Mouse (Mus musculus) right cerebral cortex, adult 18-20 months (tissue): ENCODE results near the gene Syn1.

ENCODE experiments used
- DNase-seq: peaks from one replicate; pipeline ENCODE4 v3.0.0; 2022; ENCODE audit warnings: mixed read lengths

The Syn1 gene

DNA sequence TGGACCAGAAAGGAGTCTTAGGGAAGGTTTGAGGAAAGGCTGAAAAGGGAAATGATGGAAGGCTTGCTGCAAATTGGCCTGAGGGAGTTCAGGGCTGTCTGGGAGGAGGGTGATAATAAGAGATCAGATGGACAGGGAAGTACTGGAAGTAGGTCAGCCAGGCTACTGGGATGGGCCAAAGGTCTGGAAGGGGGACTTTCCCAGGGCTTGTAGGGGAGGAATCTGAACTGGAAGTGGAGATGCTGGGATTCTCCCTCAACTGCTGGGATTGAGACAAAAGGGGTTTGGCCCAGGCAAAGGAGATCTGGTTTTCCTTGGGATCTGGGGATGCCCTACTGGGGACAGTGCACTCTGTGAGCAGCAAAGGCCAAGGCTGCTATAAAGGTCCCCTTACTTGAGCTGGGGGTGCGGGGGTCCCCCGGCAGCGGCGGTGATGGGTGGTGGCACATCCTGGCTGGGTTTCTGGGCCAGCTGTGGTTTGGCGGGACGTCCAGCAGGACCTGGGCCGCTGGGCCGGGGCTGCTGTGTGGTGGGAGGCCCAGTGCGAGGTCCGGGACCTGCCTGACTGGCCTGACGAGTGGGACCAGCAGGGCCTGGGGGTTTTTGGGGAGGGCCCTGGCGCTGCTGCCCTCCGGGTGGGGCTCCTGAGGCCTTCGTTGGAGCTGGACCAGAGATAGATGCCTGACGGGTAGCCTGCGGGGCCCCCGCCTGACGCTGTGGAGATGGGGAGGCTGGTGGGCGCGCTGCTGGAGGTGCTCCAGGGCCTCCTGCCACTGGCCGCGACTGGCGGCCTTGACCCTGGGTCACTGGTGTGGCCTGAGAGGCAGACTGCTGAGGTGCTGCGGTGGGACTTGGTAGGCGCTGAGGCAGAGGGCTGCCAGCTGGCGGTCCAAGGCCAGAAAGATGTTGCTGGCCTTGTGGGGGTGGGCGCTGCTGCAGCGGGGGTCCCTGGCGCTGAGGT, 58.4 kb downstream of the Syn1 start:
- DNase-seq, result no peak

DNA sequence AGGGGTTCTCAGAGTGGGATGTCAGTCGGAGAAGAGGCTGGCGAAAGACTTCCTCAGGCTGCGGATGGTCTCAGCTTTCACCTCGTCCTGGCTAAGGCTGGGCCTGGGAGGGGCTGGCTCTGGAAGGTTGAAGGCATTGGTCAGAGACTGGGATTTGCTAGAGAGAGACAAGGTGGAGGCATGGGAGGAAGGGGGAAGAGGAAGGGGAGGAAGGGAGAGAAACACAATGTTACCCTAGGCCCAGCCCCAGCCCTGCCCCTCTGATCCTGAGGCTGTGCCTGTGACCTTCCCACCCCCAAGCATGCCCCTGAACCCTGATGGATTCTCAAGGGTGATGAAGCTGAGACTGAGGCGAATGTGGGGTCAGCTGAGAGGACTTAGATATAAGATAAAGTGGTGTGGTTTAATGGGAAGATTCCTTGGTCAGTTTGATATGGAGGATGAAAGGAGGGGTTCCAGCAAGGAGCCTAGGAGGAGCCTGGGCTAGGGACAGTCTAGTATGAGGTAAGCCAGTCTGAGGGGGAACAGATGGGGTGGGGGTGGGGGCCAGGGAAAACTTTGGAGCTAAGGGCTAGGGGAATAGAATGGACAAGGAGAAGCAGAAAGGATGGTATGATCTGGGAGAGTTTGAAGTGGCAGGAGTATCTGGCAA, 59.2 kb downstream of the Syn1 start:
- DNase-seq, result no peak

DNA sequence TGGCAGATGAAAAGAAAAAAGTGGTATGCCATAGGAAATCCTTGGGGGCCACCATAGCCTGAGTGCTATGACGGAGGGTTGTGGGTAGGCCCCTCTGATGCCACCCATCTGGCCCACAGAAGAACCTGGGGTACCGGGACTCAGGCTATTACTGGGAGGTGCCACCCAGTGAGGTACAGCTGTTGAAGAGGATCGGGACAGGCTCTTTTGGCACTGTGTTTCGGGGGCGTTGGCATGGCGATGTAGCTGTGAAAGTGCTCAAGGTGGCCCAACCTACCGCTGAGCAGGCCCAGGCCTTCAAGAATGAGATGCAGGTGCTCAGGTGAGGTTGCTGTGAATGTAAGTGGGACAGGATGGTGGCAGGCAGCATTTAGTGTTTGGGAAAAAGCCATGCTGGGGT, 67.0 kb downstream of the Syn1 start:
- DNase-seq, result no peak

DNA sequence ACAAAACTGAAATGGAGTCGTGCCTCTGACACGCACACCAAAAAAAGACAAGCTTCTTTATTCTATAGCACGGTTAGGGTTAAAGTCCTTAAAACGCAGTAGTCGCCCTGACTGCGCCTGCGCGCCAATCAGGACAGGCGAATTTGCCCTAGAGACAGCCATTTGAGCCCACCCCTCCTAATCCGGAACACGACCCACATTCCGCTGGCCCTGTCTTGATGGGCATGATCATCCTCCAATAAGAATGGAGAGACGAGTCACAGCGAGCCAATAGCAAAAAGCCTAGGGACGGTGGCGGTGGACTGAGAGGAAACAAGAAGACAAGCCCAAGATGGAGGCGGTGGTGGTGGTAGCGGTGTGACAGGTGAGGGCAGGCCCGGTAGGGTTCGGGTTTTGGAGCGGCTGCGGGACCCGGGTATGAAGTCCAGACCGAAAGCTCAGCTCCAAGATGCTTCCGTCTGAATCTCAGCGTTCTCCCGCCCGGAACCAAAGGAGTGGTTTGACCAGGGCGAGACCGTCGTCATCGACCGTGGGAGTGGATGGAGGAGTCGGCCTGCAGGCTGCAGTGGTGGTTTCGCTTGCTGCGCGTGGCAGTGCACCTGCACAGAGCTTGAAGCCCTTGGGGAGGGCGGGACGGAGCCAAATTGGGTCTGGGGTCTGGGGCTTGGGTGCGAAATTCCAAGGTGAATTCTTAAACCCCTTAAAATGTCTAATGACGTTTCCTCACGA, 72.4 kb downstream of the Syn1 start:
- DNase-seq, result peak; percentile 95

DNA sequence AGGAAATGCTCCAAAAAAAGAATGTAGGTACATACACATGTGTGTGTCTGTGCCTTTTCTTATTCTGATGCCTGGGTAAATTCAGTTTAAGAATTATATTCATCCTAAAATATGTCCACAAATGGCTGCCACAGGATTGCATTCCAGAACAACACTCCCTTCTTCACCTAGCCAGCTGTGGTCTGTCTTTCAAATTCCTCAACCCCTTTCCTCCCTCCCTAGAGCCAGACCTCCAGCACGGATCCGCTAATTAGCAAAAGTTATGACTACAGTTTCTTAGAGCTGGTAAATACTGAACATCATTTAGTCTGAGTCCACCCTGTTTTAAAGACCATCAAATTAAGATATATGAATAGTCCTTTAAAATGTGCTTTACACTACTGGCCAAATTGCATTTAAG, 73.0 kb downstream of the Syn1 start:
- no peak for DNase-seq

DNA sequence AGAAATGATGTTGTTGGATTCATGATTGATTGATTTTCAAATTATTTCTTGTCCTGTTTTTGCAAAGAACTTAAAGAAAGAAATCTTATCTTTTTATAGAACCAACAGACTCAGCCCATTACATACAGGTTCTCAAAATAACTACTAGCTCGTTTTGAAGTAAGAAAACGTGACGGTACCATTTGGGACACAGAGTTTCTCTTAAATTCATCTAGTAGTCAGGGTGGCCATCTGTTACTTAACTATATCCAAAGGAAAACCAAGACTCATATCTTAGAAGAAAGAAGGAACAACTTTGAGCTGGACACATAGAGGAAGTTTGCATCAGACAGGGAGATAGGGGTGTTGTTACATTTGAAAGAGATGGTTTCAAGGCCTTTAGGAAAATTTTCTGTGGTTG, 73.6 kb downstream of the Syn1 start:
- no peak for DNase-seq

DNA sequence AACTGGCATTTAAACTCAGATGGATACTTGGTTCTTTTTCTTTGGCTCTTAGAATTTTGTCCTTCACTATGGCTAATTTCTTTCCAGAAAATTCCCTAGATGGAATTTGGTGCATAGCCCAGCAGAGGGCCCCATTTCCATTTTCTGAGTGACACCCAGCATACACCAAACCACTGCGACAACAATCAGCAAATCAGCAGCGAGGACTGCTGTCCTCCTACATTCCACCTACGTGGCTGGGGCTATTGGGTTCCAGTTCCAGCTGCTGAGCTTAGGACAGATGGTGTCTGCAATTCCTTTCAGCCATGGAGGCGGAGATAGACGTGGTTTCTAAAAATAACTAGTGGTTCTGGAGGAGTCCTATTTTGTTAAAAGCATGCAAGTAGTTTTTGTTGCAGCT, 91.9 kb downstream of the Syn1 start:
- peak; percentile 83 for DNase-seq

DNA sequence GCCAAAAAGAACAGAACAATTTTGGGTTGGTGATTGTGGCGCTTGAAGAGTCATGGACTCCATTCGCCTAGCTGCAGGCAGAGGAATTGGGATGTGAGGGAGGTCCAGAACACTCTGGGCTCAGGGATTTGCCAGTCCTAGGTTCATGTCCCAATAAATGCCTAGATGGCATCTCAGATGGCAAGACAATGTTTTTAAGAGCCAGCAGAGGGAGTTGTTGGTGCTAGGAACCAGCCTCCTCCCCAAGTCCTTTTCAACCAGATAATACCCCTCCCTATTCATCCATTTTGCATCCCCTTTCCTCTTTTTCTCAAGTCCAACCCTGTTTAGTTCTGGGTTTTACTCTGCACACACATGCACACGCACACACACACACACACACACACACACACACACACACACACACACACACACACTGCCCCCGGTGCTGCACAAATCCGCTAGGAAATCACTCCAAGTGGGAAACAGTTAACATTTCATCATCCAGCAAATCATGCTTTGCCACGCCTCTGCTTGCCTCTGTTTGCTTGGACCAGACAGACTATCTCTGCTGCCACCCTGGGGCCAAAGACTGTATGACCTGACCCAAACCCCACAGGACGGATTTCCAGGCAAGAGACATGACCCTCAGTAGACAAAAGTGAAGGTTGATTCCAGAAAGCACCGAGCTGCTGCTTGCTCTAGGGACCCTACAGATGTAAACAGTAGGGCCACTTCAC, 100.9 kb downstream of the Syn1 start:
- peak; percentile 25 for DNase-seq

DNA sequence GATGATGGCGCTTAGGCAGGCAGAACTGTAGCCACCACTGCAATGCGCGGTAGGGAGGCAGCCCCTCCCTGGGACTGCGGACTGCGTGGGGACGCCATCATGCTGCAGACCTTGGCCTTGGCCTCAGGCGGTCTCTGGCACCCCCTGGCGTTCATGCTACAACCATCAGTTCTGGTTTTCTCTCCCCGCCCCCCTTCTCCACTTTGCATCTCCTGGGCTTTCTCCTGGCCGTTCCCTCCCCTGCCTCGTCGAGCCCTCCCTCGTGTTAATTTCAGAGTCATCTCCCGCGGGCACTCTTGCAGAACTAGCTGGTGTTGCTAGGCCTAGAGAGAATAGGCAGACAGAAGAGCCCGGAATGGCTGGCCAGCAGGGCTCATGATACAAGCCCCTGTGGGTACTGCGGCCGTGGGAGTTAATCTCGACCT, 101.6 kb downstream of the Syn1 start:
- DNase-seq, result peak; percentile 72

DNA sequence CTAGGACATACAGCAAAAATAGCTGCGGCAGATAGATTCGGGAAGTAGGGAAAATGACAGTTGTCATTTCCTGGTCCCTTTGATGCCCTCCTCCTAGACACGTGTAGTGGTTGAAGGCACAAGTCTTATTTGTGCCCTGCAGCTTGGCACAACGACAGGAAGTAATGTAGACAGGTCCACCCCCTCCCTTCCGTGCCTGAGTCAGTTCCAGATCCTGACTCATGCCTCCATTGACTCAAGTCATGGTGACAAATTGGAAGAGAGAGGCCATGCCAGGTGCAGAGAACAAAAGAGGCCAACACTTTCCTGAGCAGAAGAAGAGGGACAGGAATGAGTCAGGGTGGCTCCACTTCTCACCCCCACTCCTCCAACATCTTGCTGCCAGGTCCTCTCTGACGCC, 103.8 kb downstream of the Syn1 start:
- peak; percentile 51 for DNase-seq
